Mouse (Mus musculus) lung, postnatal 10 days (tissue): ENCODE results near the gene Elovl6.

Source experiments
- DNase-seq: peaks from one replicate; pipeline ENCODE4 v3.0.0; 2021

Gene Elovl6

GRCm38 (mm10) chr3:129543376-129543775 lies 11.2 kb downstream of the Elovl6 start:
- no peak for DNase-seq

- no peak for DNase-seq
Observed at GRCm38 (mm10) chr3:129544217-129544616, 12.1 kb downstream of the Elovl6 start.

GRCm38 (mm10) chr3:129545228-129545627 lies 13.1 kb downstream of the Elovl6 start:
- no peak for DNase-seq

- no peak for DNase-seq
Observed at GRCm38 (mm10) chr3:129545801-129546200, 13.6 kb downstream of the Elovl6 start.

- no peak for DNase-seq
Observed at GRCm38 (mm10) chr3:129547837-129548435, 15.8 kb downstream of the Elovl6 start.

GRCm38 (mm10) chr3:129548760-129549159 lies 16.6 kb downstream of the Elovl6 start:
- DNase-seq, result no peak

- DNase-seq, result no peak
Observed at GRCm38 (mm10) chr3:129549546-129549945, 17.4 kb downstream of the Elovl6 start.

- DNase-seq, result no peak
Observed at GRCm38 (mm10) chr3:129551581-129552290, 19.6 kb downstream of the Elovl6 start.

- DNase-seq, result no peak
Observed at GRCm38 (mm10) chr3:129552370-129552769, 20.2 kb downstream of the Elovl6 start.

GRCm38 (mm10) chr3:129553173-129553572 lies 21.0 kb downstream of the Elovl6 start:
- DNase-seq, result peak; percentile 9

- DNase-seq, result no peak
Observed at GRCm38 (mm10) chr3:129553661-129554060, 21.5 kb downstream of the Elovl6 start.

- DNase-seq, result no peak
Observed at GRCm38 (mm10) chr3:129554436-129554835, 22.3 kb downstream of the Elovl6 start.

- DNase-seq, result no peak
Observed at GRCm38 (mm10) chr3:129557048-129557447, 24.9 kb downstream of the Elovl6 start.

- no peak for DNase-seq
Observed at GRCm38 (mm10) chr3:129557566-129557965, 25.4 kb downstream of the Elovl6 start.

- DNase-seq, result no peak
Observed at GRCm38 (mm10) chr3:129558016-129558955, 26.1 kb downstream of the Elovl6 start.

GRCm38 (mm10) chr3:129560068-129560467 lies 27.9 kb downstream of the Elovl6 start:
- no peak for DNase-seq

GRCm38 (mm10) chr3:129561011-129561410 lies 28.9 kb downstream of the Elovl6 start:
- no peak for DNase-seq

- DNase-seq, result no peak
Observed at GRCm38 (mm10) chr3:129561853-129562252, 29.7 kb downstream of the Elovl6 start.

GRCm38 (mm10) chr3:129562411-129562810 lies 30.3 kb downstream of the Elovl6 start:
- no peak for DNase-seq

GRCm38 (mm10) chr3:129563807-129564206 lies 31.7 kb downstream of the Elovl6 start:
- DNase-seq, result no peak

GRCm38 (mm10) chr3:129564852-129565251 lies 32.7 kb downstream of the Elovl6 start:
- no peak for DNase-seq

- DNase-seq, result no peak
Observed at GRCm38 (mm10) chr3:129565458-129565857, 33.3 kb downstream of the Elovl6 start.

GRCm38 (mm10) chr3:129566013-129566412 lies 33.9 kb downstream of the Elovl6 start:
- DNase-seq, result no peak

GRCm38 (mm10) chr3:129566876-129567275 lies 34.7 kb downstream of the Elovl6 start:
- DNase-seq, result peak; percentile 11
